Mouse (Mus musculus): ENCODE data around the gene Spata13. TPM values are rescaled to one million over a fixed set of nuclear protein-coding genes. Genes with fewer than 3 reads are reported as not detected.

Spata13 gene
- polyA plus RNA-seq, 1 experiment from 2014 or later, result 11.2 TPM

GRCm38 (mm10) chr14:60612671-60613070 is 21.1 kb upstream of the Spata13 start:
- Histone ChIP-seq H3K4me3 (ENCODE audit: low read depth, low read length) (no peak overlapping the region), H3K9me3 (ENCODE audit: control insufficient read depth, low read length) (no peaks in the 10 kb centered on the region), H3K4me2 (replicated peaks; ENCODE audit: low read depth) (no peak overlapping the region), H3K27ac (replicated peaks) (no peak overlapping the region), H3K36me3 (ENCODE audit: control insufficient read depth, insufficient read depth, low read length) (no peaks in the 10 kb centered on the region), H3K27me3 (ENCODE audit: control insufficient read depth, insufficient read depth, low read length) (no peaks in the 10 kb centered on the region), H3K9ac (ENCODE audit: low read length) (no peak overlapping the region), H3K4me1 (replicated peaks; ENCODE audit: control insufficient read depth, insufficient read depth) (no peaks in the 10 kb centered on the region)
- 27% methylated on average over 7 of the region's 7 CpGs for WGBS
- TF ChIP-seq EP300 (optimal IDR thresholded peaks at IDR 0.05) (no peak), CTCF (IDR thresholded peaks at IDR 0.05; ENCODE audit: low read depth) (no peak)
- no peak for DNase-seq (ENCODE audit: low spot score)
- no peak for ATAC-seq (ENCODE audit: low FRiP score, low TSS enrichment)

GRCm38 (mm10) chr14:60621076-60621475 is 12.7 kb upstream of the Spata13 start:
- peak overlapping the region; percentile 76 for H3K27ac ChIP-seq (replicated peaks)
- H3K9me3 ChIP-seq (ENCODE audit: control insufficient read depth, low read length), result no peaks in the 10 kb centered on the region
- H3K4me3 ChIP-seq (ENCODE audit: low read depth, low read length), result no peak overlapping the region
- WGBS, result 20% methylated on average over 9 of the region's 9 CpGs
- DNase-seq (ENCODE audit: low spot score), result peak; percentile 61
- H3K36me3 ChIP-seq (ENCODE audit: control insufficient read depth, insufficient read depth, low read length), result no peaks in the 10 kb centered on the region
- no peak overlapping the region for H3K9ac ChIP-seq (ENCODE audit: low read length)
- no peaks in the 10 kb centered on the region for H3K4me1 ChIP-seq (replicated peaks; ENCODE audit: control insufficient read depth, insufficient read depth)
- TF ChIP-seq EP300 (optimal IDR thresholded peaks at IDR 0.05) (no peak), CTCF (IDR thresholded peaks at IDR 0.05; ENCODE audit: low read depth) (no peak)
- no peak overlapping the region for H3K4me2 ChIP-seq (replicated peaks; ENCODE audit: low read depth)
- peak; percentile 91 for ATAC-seq (ENCODE audit: low FRiP score, low TSS enrichment)
- no peaks in the 10 kb centered on the region for H3K27me3 ChIP-seq (ENCODE audit: control insufficient read depth, insufficient read depth, low read length)

- no peaks in the 10 kb centered on the region for H3K27me3 ChIP-seq (ENCODE audit: control insufficient read depth, insufficient read depth, low read length)
- H3K9ac ChIP-seq (ENCODE audit: low read length), result no peak overlapping the region
- H3K9me3 ChIP-seq (ENCODE audit: control insufficient read depth, low read length), result no peaks in the 10 kb centered on the region
- H3K4me2 ChIP-seq (replicated peaks; ENCODE audit: low read depth), result no peak overlapping the region
- DNase-seq (ENCODE audit: low spot score) (no peak), ATAC-seq (ENCODE audit: low FRiP score, low TSS enrichment) (no peak)
- TF ChIP-seq CTCF (IDR thresholded peaks at IDR 0.05; ENCODE audit: low read depth) (no peak), EP300 (optimal IDR thresholded peaks at IDR 0.05) (no peak)
- 66% methylated on average over 6 of the region's 6 CpGs for WGBS
- H3K36me3 ChIP-seq (ENCODE audit: control insufficient read depth, insufficient read depth, low read length), result no peaks in the 10 kb centered on the region
- no peaks in the 10 kb centered on the region for H3K4me1 ChIP-seq (replicated peaks; ENCODE audit: control insufficient read depth, insufficient read depth)
- H3K4me3 ChIP-seq (ENCODE audit: low read depth, low read length), result no peak overlapping the region
- no peak overlapping the region for H3K27ac ChIP-seq (replicated peaks)
Measured at GRCm38 (mm10) chr14:60625486-60625885, 8.3 kb upstream of the Spata13 start.

GRCm38 (mm10) chr14:60629887-60630460 is 3.8 kb upstream of the Spata13 start:
- no peak overlapping the region for H3K9ac ChIP-seq (ENCODE audit: low read length)
- no peak overlapping the region for H3K27ac ChIP-seq (replicated peaks)
- H3K4me1 ChIP-seq (replicated peaks; ENCODE audit: control insufficient read depth, insufficient read depth), result no peaks in the 10 kb centered on the region
- ATAC-seq (ENCODE audit: low FRiP score, low TSS enrichment), result no peak
- no peaks in the 10 kb centered on the region for H3K36me3 ChIP-seq (ENCODE audit: control insufficient read depth, insufficient read depth, low read length)
- no peaks in the 10 kb centered on the region for H3K27me3 ChIP-seq (ENCODE audit: control insufficient read depth, insufficient read depth, low read length)
- no peak for TF ChIP-seq EP300 (optimal IDR thresholded peaks at IDR 0.05)
- no peak for TF ChIP-seq CTCF (IDR thresholded peaks at IDR 0.05; ENCODE audit: low read depth)
- DNase-seq (ENCODE audit: low spot score), result no peak
- H3K4me2 ChIP-seq (replicated peaks; ENCODE audit: low read depth), result no peak overlapping the region
- no peaks in the 10 kb centered on the region for H3K9me3 ChIP-seq (ENCODE audit: control insufficient read depth, low read length)
- H3K4me3 ChIP-seq (ENCODE audit: low read depth, low read length), result no peak overlapping the region
- WGBS, result 58% methylated on average over 9 of the region's 9 CpGs

GRCm38 (mm10) chr14:60630981-60631380 is 2.8 kb upstream of the Spata13 start:
- Histone ChIP-seq H3K9ac (ENCODE audit: low read length) (no peak overlapping the region), H3K4me2 (replicated peaks; ENCODE audit: low read depth) (no peak overlapping the region), H3K4me3 (ENCODE audit: low read depth, low read length) (no peak overlapping the region), H3K4me1 (replicated peaks; ENCODE audit: control insufficient read depth, insufficient read depth) (peaks cover 2% of the 10 kb centered on the region; the same call in 1 of the 2 replicates), H3K36me3 (ENCODE audit: control insufficient read depth, insufficient read depth, low read length) (no peaks in the 10 kb centered on the region), H3K9me3 (ENCODE audit: control insufficient read depth, low read length) (no peaks in the 10 kb centered on the region), H3K27ac (replicated peaks) (no peak overlapping the region), H3K27me3 (ENCODE audit: control insufficient read depth, insufficient read depth, low read length) (no peaks in the 10 kb centered on the region)
- DNase-seq (ENCODE audit: low spot score), result no peak
- TF ChIP-seq CTCF (IDR thresholded peaks at IDR 0.05; ENCODE audit: low read depth) (no peak), EP300 (optimal IDR thresholded peaks at IDR 0.05) (no peak)
- 77% methylated on average over 4 of the region's 4 CpGs for WGBS
- ATAC-seq (ENCODE audit: low FRiP score, low TSS enrichment), result no peak

- H3K27ac ChIP-seq (replicated peaks), result peak overlapping the region; percentile 89
- ATAC-seq (ENCODE audit: low FRiP score, low TSS enrichment), result peak; percentile 83
- under 1% methylated on average over 39 of the region's 45 CpGs for WGBS
- no peaks in the 10 kb centered on the region for H3K9me3 ChIP-seq (ENCODE audit: control insufficient read depth, low read length)
- peak overlapping the region; percentile 64 for H3K4me3 ChIP-seq (ENCODE audit: low read depth, low read length)
- peak overlapping the region; percentile 89 for H3K4me2 ChIP-seq (replicated peaks; ENCODE audit: low read depth)
- peak overlapping the region; percentile 79 for H3K9ac ChIP-seq (ENCODE audit: low read length)
- TF ChIP-seq EP300 (optimal IDR thresholded peaks at IDR 0.05) (no peak), CTCF (IDR thresholded peaks at IDR 0.05; ENCODE audit: low read depth) (peak; percentile 63)
- H3K4me1 ChIP-seq (replicated peaks; ENCODE audit: control insufficient read depth, insufficient read depth), result peaks cover 4% of the 10 kb centered on the region; the same call in 1 of the 2 replicates
- peak; percentile 87 for DNase-seq (ENCODE audit: low spot score)
- no peaks in the 10 kb centered on the region for H3K27me3 ChIP-seq (ENCODE audit: control insufficient read depth, insufficient read depth, low read length)
- 0 out of 2 replicates have a peak, but pooled peaks cover 1% of the 10 kb centered on the region for H3K36me3 ChIP-seq (ENCODE audit: control insufficient read depth, insufficient read depth, low read length)
Measured at GRCm38 (mm10) chr14:60634877-60635771, 1.3 kb downstream of the Spata13 start.
